Mouse (Mus musculus) CH12.LX (cell line): Measurements from ENCODE around the gene Slc35c1. TPM values are rescaled to one million over a fixed set of nuclear protein-coding genes. Genes with fewer than 3 reads are reported as not detected.

Experiments used
- DNase-seq: peaks from one replicate; pipeline ENCODE4 v3.0.0-alpha.2; 2013; ENCODE audit errors: extremely low read depth
- H3K27ac ChIP-seq: 2 replicates; pipeline ENCODE4 v1.5.1; 2012; ENCODE audit warnings: low read depth, mild to moderate bottlenecking, control low read depth, moderate library complexity; ENCODE audit not compliant: insufficient read depth
- H3K27me3 ChIP-seq: replicated peaks from 2 replicates; pipeline ENCODE3; 2012; ENCODE audit warnings: inconsistent platforms
- H3K36me3 ChIP-seq, 2 experiments: replicated peaks in 1 of 2; 2 replicates each; pipeline versions ENCODE3 to v1.6.1; 2012; ENCODE audit warnings: inconsistent platforms in 1 of 2, low read length in 1 of 2, mild to moderate bottlenecking in 1 of 2, mixed read lengths in 1 of 2, moderate library complexity in 1 of 2; ENCODE audit not compliant: control insufficient read depth in 1 of 2, insufficient read depth in 1 of 2
- H3K4me1 ChIP-seq, 2 experiments: 2 replicates each; pipeline ENCODE4 v1.6.1; 2012; ENCODE audit warnings: inconsistent platforms in 1 of 2, moderate library complexity in 1 of 2; ENCODE audit not compliant: insufficient read depth in 2 of 2, control insufficient read depth in 1 of 2
- H3K4me2 ChIP-seq: 2 replicates; pipeline ENCODE4 v1.6.1; 2012; ENCODE audit warnings: low read depth, mild to moderate bottlenecking, control low read depth; ENCODE audit not compliant: poor library complexity, insufficient read depth, severe bottlenecking
- H3K4me3 ChIP-seq, 3 experiments: fragments of 150-350 bp in 1 of 3; sonication (generic) in 1 of 3; replicated peaks in 1 of 3; 2 replicates each; pipeline versions ENCODE3 to v1.5.1; 2011 to 2012; ENCODE audit warnings: low read depth in 2 of 3, low read length in 2 of 3, mild to moderate bottlenecking in 2 of 3, moderate library complexity in 2 of 3, control low read depth in 1 of 3, improper control_type of control experiment in 1 of 3, inconsistent platforms in 1 of 3, mixed read lengths in 1 of 3; ENCODE audit not compliant: poor library complexity in 1 of 3
- H3K79me2 ChIP-seq: replicated peaks from 2 replicates; pipeline ENCODE4 v1.6.1; 2012; ENCODE audit warnings: mild to moderate bottlenecking, moderate library complexity; ENCODE audit not compliant: control insufficient read depth, poor library complexity, insufficient read depth, severe bottlenecking; ENCODE audit errors: extremely low read depth
- H3K9ac ChIP-seq: 2 replicates; pipeline ENCODE4 v1.6.1; 2012; ENCODE audit warnings: low read depth, mild to moderate bottlenecking, control low read depth, moderate library complexity; ENCODE audit not compliant: insufficient read depth
- H3K9me3 ChIP-seq: replicated peaks from 2 replicates; pipeline ENCODE3; 2012; ENCODE audit warnings: low read length, inconsistent platforms, mixed read lengths
- CHD2 ChIP-seq: IDR thresholded peaks from 2 replicates; pipeline ENCODE4 v1.6.1; 2011; ENCODE audit warnings: low read length, improper control_type of control experiment
- EP300 ChIP-seq: IDR thresholded peaks from 2 replicates; pipeline ENCODE4 v1.6.1; 2011; ENCODE audit warnings: low read length, improper control_type of control experiment
- ETS1 ChIP-seq: conservative IDR thresholded peaks from 2 replicates; pipeline ENCODE4 v1.6.1; 2012; ENCODE audit warnings: low read depth, mild to moderate bottlenecking, inconsistent platforms, low read length, improper control_type of control experiment, moderate library complexity
- JUN ChIP-seq: IDR thresholded peaks from 2 replicates; pipeline ENCODE4 v1.6.1; 2011; ENCODE audit warnings: low read depth, mild to moderate bottlenecking, low read length, improper control_type of control experiment, moderate library complexity; ENCODE audit not compliant: insufficient read depth
- KAT2A ChIP-seq: IDR thresholded peaks from 2 replicates; pipeline ENCODE4 v1.6.1; 2012; ENCODE audit warnings: low read length, improper control_type of control experiment, inconsistent platforms; ENCODE audit not compliant: insufficient replicate concordance
- MAFK ChIP-seq: IDR thresholded peaks from 2 replicates; pipeline ENCODE4 v1.6.1; 2011; ENCODE audit warnings: low read length, improper control_type of control experiment; ENCODE audit not compliant: insufficient replicate concordance
- MAZ ChIP-seq: IDR thresholded peaks from 2 replicates; pipeline ENCODE4 v1.6.1; 2012; ENCODE audit warnings: low read depth, mild to moderate bottlenecking, inconsistent platforms, low read length, improper control_type of control experiment, moderate library complexity
- MXI1 ChIP-seq: IDR thresholded peaks from 2 replicates; pipeline ENCODE4 v1.6.1; 2011; ENCODE audit warnings: mild to moderate bottlenecking, low read depth, low read length, improper control_type of control experiment
- NRF1 ChIP-seq: IDR thresholded peaks from 2 replicates; pipeline ENCODE4 v1.6.1; 2014; ENCODE audit warnings: low read depth, mild to moderate bottlenecking, inconsistent platforms, low read length, improper control_type of control experiment, moderate library complexity
- POLR2AphosphoS2 ChIP-seq: IDR thresholded peaks from 2 replicates; pipeline ENCODE4 v1.6.1; 2011; ENCODE audit warnings: low read depth, low read length, improper control_type of control experiment
- RAD21 ChIP-seq: IDR thresholded peaks from 2 replicates; pipeline ENCODE4 v1.6.1; 2011; ENCODE audit warnings: low read depth, mild to moderate bottlenecking, low read length, improper control_type of control experiment, moderate library complexity
- SIN3A ChIP-seq: IDR thresholded peaks from 2 replicates; pipeline ENCODE4 v1.6.1; 2012; ENCODE audit warnings: low read length, improper control_type of control experiment, inconsistent platforms
- USF1 ChIP-seq: IDR thresholded peaks from 2 replicates; pipeline ENCODE4 v1.6.1; 2014; ENCODE audit warnings: low read depth, mild to moderate bottlenecking, inconsistent platforms, low read length, improper control_type of control experiment
- USF2 ChIP-seq: conservative IDR thresholded peaks from 2 replicates; pipeline ENCODE4 v1.6.1; 2011; ENCODE audit warnings: low read depth, low read length, improper control_type of control experiment
- ZKSCAN1 ChIP-seq: IDR thresholded peaks from 2 replicates; pipeline ENCODE4 v1.6.1; 2012; ENCODE audit warnings: low read depth, inconsistent platforms, low read length, improper control_type of control experiment, borderline replicate concordance
- ZNF384 ChIP-seq: IDR thresholded peaks from 2 replicates; pipeline ENCODE4 v1.6.1; 2012; ENCODE audit warnings: low read depth, low read length, improper control_type of control experiment, inconsistent platforms
- dilution Hi-C: fragments of 300-500 bp; cut with MboI; formaldehyde crosslinking; loops from 2 replicates; pipeline ENCODE4 v1.14.3; 2020; ENCODE audit warnings: low sequenced_read_pairs; ENCODE audit not compliant: extremely low pct_unique_long_range_greater_than_20kb, extremely low pct_ligation_motif_present
- in situ Hi-C: fragments of 300-500 bp; cut with MboI; formaldehyde crosslinking; loops from 3 replicates; pipeline ENCODE4 v1.14.3; 2019; ENCODE audit warnings: low sequenced_read_pairs, low pct_ligation_motif_present, low pct_unique_long_range_greater_than_20kb, mixed read lengths
- polyA plus RNA-seq: library from polyadenylated mRNA; unstranded; fragments of >175 nt; gene quantifications from 2 replicates; pipeline ENCODE4 v1.2.1, GENCODE M21; 2012; ENCODE audit warnings: low read depth; ENCODE audit not compliant: insufficient read length
- total RNA-seq, 2 experiments: library from RNA; depleted of rRNA; stranded (reverse); fragments of 300-350 nt in 1 of 2; fragments of >200 nt in 1 of 2; gene quantifications; 2 replicates each; pipeline ENCODE4 v1.2.3; 2012 to 2014

Gene Slc35c1
- total and polyA plus RNA-seq, 3 experiments = 4.1 to 22.7 (median 8.7) TPM

DNA sequence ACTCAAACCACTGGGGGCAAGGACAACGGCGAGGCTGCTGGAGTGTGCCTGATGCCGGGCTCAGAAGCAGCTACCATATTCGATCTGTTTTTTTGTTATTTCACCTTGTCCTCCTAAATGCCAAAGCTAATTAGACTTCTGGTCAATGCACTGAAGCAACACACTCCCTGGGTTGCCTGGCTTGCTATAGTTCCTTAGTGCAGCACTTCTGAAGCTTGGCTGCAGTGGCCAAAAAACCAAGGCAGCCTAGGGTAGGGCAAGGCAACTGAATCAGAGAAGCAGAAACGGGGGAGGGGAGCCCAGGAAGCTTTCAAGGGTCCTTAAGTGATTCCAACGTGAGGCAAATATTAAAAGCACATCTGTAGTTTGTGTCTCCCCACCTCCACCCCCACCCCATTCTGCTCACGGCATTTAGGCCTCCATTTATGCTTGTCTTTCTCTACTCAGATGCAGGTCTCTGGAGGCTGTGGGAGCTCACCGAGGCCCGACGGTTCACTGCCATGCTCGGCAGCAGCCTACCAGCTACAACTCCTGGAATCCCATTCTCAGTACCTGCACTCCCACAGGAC is 28.6 kb downstream of the Slc35c1 start:
- TF ChIP-seq USF1 (no peak), MAFK (no peak), ZNF384 (no peak), POLR2AphosphoS2 (no peak), MXI1 (no peak), NRF1 (no peak), ETS1 (no peak), KAT2A (no peak), MAZ (no peak), RAD21 (no peak), CHD2 (no peak), USF2 (no peak), ZKSCAN1 (no peak), EP300 (no peak)
- Histone ChIP-seq H3K27me3 (peaks cover 6% of the 10 kb centered on the region), H3K4me2 (peak overlapping the region; percentile 90), H3K4me3 (peak overlapping the region in 2 of 3 experiments; percentile 92 to 100), H3K9ac (no peak overlapping the region), H3K4me1 (peaks cover 11 to 54% of the 10 kb centered on the region in 2 experiments), H3K79me2 (peaks cover 53% of the 10 kb centered on the region), H3K36me3 (peaks cover 12 to 53% of the 10 kb centered on the region in 2 experiments), H3K9me3 (peaks cover 6% of the 10 kb centered on the region), H3K27ac (no peak overlapping the region)
- in situ Hi-C loops = loop anchor here (5.0 kb wide), 1 partner anchor 444 kb away; no protein-coding TSS in a partner anchor
- dilution Hi-C loops = no loop called here
- no peak for DNase-seq

DNA sequence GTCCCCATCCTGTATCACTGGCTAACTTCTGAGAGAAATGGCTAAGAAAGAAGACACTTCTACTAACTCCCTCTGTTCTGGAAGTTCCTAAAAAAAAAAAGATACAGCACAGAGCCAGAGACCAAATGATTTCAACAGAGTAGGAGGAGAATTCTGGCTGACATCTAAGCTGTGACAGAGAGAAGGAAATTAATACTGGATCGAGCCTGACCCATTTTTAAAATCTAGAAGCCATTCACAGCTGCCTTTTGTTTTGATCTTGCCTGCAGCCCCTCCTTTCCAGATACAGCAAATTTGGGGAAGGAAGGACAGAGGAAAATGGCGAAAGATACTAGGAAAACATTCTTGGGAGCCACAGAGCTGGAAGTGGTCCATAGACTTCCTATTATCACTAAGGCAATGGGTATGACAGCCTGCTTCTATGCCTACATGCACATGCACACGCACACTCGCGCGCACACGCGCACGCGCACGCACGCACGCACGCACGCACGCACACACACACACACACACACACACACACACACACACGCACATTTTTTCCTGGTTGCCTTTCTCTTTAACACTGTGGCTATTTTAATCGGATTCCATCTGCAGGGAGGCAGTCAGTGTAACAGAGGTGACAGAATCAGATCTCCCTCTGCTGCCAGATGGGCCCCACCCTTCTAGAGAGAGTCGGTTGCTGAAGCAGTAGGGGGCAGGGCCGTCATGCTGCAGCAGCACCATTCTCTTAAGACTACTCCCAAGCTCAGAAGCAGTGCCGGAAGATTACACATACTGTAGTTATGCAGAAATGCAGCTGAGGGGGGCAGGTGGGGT is 29.4 kb downstream of the Slc35c1 start:
- no peak for DNase-seq
- Histone ChIP-seq H3K9me3 (no peaks in the 10 kb centered on the region), H3K9ac (no peak overlapping the region), H3K27ac (no peak overlapping the region), H3K27me3 (peaks cover 6% of the 10 kb centered on the region), H3K4me1 (peaks cover 11 to 54% of the 10 kb centered on the region in 2 experiments), H3K4me3 (no peak overlapping the region), H3K79me2 (peaks cover 53% of the 10 kb centered on the region), H3K36me3 (peaks cover 19 to 60% of the 10 kb centered on the region in 2 experiments), H3K4me2 (peak overlapping the region; percentile 90; the same call in 1 of the 2 replicates)
- dilution Hi-C loops (no loop called here), in situ Hi-C loops (loop anchor here (5.0 kb wide), 1 partner anchor 444 kb away; no protein-coding TSS in a partner anchor)
- TF ChIP-seq USF2 = no peak
- TF ChIP-seq JUN = no peak
- TF ChIP-seq SIN3A = no peak
